Mouse (Mus musculus): Measurements from ENCODE around the gene Actl9.

GRCm38 (mm10) chr17:33439148-33439547 is 6.5 kb downstream of the Actl9 start:
- TF ChIP-seq POLR2A (IDR thresholded peaks at IDR 0.05; ENCODE audit: insufficient read depth, low read length) (no peak), CTCF (IDR thresholded peaks at IDR 0.05; ENCODE audit: low read depth, low read length) (no peak), EP300 (IDR thresholded peaks at IDR 0.05; ENCODE audit: insufficient read depth, low read depth, low read length) (no peak)

Measured in ES-Bruce4 (cell line).